Mouse (Mus musculus) erythroblast, embryonic 14.5 days (primary cell): Measurements from ENCODE around the gene Eif2ak4. TPM values are rescaled to one million over a fixed set of nuclear protein-coding genes. Genes with fewer than 3 reads are reported as not detected.

ENCODE experiments used
- H3K27me3 ChIP-seq: 2 replicates; pipeline ENCODE4 v1.6.1; 2012; ENCODE audit warnings: inconsistent platforms; ENCODE audit not compliant: control insufficient read depth
- H3K36me3 ChIP-seq: 2 replicates; pipeline ENCODE4 v1.6.1; 2012; ENCODE audit warnings: mild to moderate bottlenecking, inconsistent platforms; ENCODE audit not compliant: control insufficient read depth
- H3K4me1 ChIP-seq: 2 replicates; pipeline ENCODE4 v1.6.1; 2012; ENCODE audit warnings: inconsistent platforms; ENCODE audit not compliant: control insufficient read depth
- H3K4me3 ChIP-seq: replicated peaks from 2 replicates; pipeline ENCODE3; 2012; ENCODE audit warnings: moderate library complexity, mild to moderate bottlenecking, inconsistent platforms
- H3K9me3 ChIP-seq: 2 replicates; pipeline ENCODE4 v1.6.1; 2012; ENCODE audit warnings: low read length, inconsistent platforms, mixed read lengths; ENCODE audit not compliant: control insufficient read depth
- GATA1 ChIP-seq: IDR thresholded peaks from 2 replicates; pipeline ENCODE4 v1.6.1; 2012; ENCODE audit warnings: low read length, inconsistent platforms, mixed read lengths
- TAL1 ChIP-seq: IDR thresholded peaks from 3 replicates; pipeline ENCODE4 v1.6.1; 2012; ENCODE audit warnings: low read length, inconsistent platforms, mixed read lengths
- polyA plus RNA-seq: library from polyadenylated mRNA; stranded (reverse); fragments of >175 nt; gene quantifications from 2 replicates; pipeline ENCODE4 v1.2.3, GENCODE M21; 2012

Gene Eif2ak4
- polyA plus RNA-seq, 1 experiment = 0.24 TPM

- H3K36me3 ChIP-seq = peaks cover 26% of the 10 kb centered on the region
- no peak for TF ChIP-seq TAL1
- TF ChIP-seq GATA1 = no peak
Measured at GRCm38 (mm10) chr2:118448181-118448580, 59.8 kb downstream of the Eif2ak4 start.

DNA sequence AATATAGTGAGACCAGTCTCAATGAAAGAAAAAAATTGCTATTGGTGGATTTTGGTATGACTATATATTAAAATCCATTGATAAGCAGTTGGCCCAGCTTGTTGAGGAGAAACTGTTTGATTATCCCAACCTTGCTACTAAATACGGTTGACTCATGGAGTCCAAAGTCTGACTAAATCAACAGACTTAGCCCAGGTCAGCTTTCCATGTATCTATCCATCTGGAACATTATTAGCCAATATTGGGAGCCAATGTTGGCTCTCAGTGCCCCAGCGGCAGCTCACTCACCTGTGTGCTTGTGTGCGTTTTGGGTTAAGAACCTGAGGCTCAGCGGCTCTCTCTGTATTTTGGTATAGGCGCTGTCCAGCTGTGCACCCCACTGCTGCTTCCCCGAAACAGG lies 62.6 kb downstream of the Eif2ak4 start:
- peaks cover 15% of the 10 kb centered on the region for H3K36me3 ChIP-seq

More at GRCm38 (mm10) chr2:118448181-118448580, 59.8 kb downstream of the Eif2ak4 start:
- Histone ChIP-seq H3K4me3 (no peak overlapping the region), H3K4me1 (no peaks in the 10 kb centered on the region), H3K27me3 (no peaks in the 10 kb centered on the region), H3K9me3 (peaks cover 3% of the 10 kb centered on the region)

DNA sequence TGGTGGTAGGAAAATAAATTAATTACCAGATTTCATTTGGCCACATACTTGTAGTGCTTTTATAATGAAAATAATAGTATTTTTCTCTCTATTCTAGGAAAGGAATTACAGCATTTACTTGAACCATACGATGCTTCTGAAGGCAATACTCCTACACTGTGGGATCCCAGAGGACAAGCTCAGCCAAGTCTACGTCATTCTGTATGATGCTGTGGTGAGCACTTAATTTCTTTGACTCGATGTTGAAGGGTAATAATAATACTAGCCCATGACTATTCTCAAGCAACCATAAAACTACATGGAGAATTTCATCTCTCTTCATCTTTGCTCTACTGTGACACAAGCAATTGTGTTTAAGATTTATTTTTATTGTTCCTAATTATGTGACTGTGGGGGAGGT lies 68.6 kb downstream of the Eif2ak4 start:
- Histone ChIP-seq H3K4me1 (no peaks in the 10 kb centered on the region), H3K9me3 (no peaks in the 10 kb centered on the region), H3K4me3 (no peak overlapping the region), H3K36me3 (peaks cover 32% of the 10 kb centered on the region), H3K27me3 (no peaks in the 10 kb centered on the region)
- TF ChIP-seq TAL1 (no peak), GATA1 (no peak)

More for the DNA sequence above, 62.6 kb downstream of the Eif2ak4 start:
- H3K4me3 ChIP-seq = no peak overlapping the region
- no peaks in the 10 kb centered on the region for H3K9me3 ChIP-seq
- no peaks in the 10 kb centered on the region for H3K27me3 ChIP-seq
- no peaks in the 10 kb centered on the region for H3K4me1 ChIP-seq
- TF ChIP-seq TAL1 = no peak
- no peak for TF ChIP-seq GATA1

GRCm38 (mm10) chr2:118457463-118458261 lies 69.2 kb downstream of the Eif2ak4 start:
- H3K9me3 ChIP-seq = no peaks in the 10 kb centered on the region
- peaks cover 36% of the 10 kb centered on the region for H3K36me3 ChIP-seq
- H3K27me3 ChIP-seq = no peaks in the 10 kb centered on the region
- TF ChIP-seq TAL1 (no peak), GATA1 (no peak)
- no peak overlapping the region for H3K4me3 ChIP-seq
- H3K4me1 ChIP-seq = no peaks in the 10 kb centered on the region

DNA sequence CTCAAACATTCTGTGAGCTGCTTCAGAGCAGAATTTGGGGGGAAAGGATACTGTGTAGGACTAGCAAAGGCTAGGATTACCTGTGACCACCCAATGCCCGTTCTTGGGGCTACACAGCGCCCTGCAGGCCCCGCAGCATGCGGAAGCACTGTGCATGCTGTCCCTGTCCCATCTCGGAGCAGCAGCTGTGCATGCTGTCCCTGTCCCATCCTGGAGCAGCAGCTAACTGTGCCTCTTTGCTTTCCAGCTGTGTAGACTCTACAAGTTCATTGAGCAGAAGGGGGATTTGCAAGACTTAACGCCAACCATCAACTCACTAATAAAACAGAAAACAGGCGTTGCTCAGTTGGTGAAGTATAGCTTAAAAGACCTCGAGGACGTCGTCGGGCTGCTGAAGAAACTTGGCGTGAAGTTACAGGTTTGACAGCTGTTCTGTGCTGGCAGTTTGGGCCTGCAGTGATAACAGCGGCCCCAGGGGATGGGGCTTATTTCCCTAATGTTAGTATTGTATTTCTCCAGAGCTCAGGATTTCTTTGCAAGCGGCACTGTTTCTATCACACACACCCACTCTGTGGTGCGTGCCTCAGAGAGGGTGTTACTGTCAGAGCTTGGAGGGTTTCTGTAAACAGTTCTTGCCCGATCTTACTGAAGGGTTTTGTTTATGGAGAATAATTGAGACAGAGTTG lies 73.2 kb downstream of the Eif2ak4 start:
- Histone ChIP-seq H3K9me3 (no peaks in the 10 kb centered on the region), H3K36me3 (peaks cover 45% of the 10 kb centered on the region), H3K27me3 (no peaks in the 10 kb centered on the region), H3K4me1 (no peaks in the 10 kb centered on the region), H3K4me3 (no peak overlapping the region)
- TF ChIP-seq GATA1 = no peak
- no peak for TF ChIP-seq TAL1

GRCm38 (mm10) chr2:118463480-118463879 lies 75.1 kb downstream of the Eif2ak4 start:
- Histone ChIP-seq H3K9me3 (no peaks in the 10 kb centered on the region), H3K4me1 (no peaks in the 10 kb centered on the region), H3K4me3 (no peak overlapping the region), H3K27me3 (no peaks in the 10 kb centered on the region), H3K36me3 (peaks cover 53% of the 10 kb centered on the region)
- TF ChIP-seq TAL1 = no peak
- no peak for TF ChIP-seq GATA1

DNA sequence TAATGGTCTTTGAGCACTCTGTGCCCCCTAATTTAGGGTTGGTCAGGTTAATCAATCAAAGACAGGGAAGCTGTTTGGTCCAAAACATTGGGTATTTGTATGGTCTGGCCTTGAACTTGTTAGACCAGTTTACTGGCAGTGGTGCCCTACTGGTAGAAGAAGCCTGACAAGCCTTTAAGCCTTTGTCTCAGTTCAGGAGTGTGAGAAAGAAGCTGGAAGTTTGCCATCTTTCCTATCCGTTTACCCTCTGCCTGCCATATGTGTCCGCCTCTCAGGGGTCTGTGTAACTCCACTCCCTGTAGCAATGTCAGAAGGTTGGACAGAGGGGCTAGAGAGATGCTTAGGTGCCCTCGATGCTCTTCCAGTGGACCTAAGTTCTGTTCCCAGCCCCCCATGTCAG lies 76.0 kb downstream of the Eif2ak4 start:
- H3K36me3 ChIP-seq = peaks cover 60% of the 10 kb centered on the region
- no peaks in the 10 kb centered on the region for H3K4me1 ChIP-seq
- no peaks in the 10 kb centered on the region for H3K27me3 ChIP-seq
- H3K9me3 ChIP-seq = no peaks in the 10 kb centered on the region
- TF ChIP-seq GATA1 (no peak), TAL1 (no peak)
- H3K4me3 ChIP-seq = no peak overlapping the region

DNA sequence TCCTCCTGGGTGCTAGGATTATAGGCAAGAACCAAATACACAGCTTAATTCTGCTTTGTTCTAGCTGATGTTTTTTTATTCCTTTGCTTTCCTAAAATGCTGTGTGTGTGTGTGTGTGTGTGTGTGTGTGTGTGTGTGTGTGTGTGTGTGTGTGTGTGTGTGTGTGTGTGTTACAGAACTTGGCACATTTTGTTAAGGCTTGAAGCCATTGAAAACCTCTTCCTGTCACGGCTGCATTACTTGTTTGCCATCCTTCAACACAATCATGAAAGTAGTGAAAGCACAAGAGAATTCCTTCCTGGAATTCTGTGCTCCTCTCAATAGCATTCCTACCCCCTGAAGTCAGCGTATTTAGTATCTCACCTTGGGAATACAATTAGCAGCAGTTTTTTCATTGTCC lies 77.5 kb downstream of the Eif2ak4 start:
- Histone ChIP-seq H3K4me3 (no peak overlapping the region), H3K9me3 (no peaks in the 10 kb centered on the region), H3K4me1 (no peaks in the 10 kb centered on the region), H3K27me3 (no peaks in the 10 kb centered on the region), H3K36me3 (peaks cover 71% of the 10 kb centered on the region)
- no peak for TF ChIP-seq GATA1
- no peak for TF ChIP-seq TAL1

GRCm38 (mm10) chr2:118466601-118467000 lies 78.2 kb downstream of the Eif2ak4 start:
- Histone ChIP-seq H3K4me3 (no peak overlapping the region), H3K9me3 (no peaks in the 10 kb centered on the region), H3K4me1 (no peaks in the 10 kb centered on the region), H3K27me3 (no peaks in the 10 kb centered on the region), H3K36me3 (peaks cover 72% of the 10 kb centered on the region)
- no peak for TF ChIP-seq GATA1
- no peak for TF ChIP-seq TAL1
